Mouse (Mus musculus): ENCODE results near the gene Nek11. TPM values are rescaled to one million over a fixed set of nuclear protein-coding genes. Genes with fewer than 3 reads are reported as not detected.

Gene Nek11
- total RNA-seq, 1 experiment from 2014 or later = not detected

GRCm38 (mm10) chr9:105342994-105343656 is 52.2 kb downstream of the Nek11 start:
- ATAC-seq (replicated peaks in 1 of 2; ENCODE audit: insufficient read depth in 1 of 2, low FRiP score in 2 of 2, low TSS enrichment in 1 of 2, low read depth in 1 of 2, poor library complexity in 2 of 2, severe bottlenecking in 2 of 2) = no peak

- ATAC-seq (replicated peaks in 1 of 2; ENCODE audit: insufficient read depth in 1 of 2, low FRiP score in 2 of 2, low TSS enrichment in 1 of 2, low read depth in 1 of 2, poor library complexity in 2 of 2, severe bottlenecking in 2 of 2) = no peak
Observed at GRCm38 (mm10) chr9:105342565-105342964, 52.8 kb downstream of the Nek11 start.

GRCm38 (mm10) chr9:105332436-105333016 is 62.8 kb downstream of the Nek11 start:
- ATAC-seq (replicated peaks in 1 of 2; ENCODE audit: insufficient read depth in 1 of 2, low FRiP score in 2 of 2, low TSS enrichment in 1 of 2, low read depth in 1 of 2, poor library complexity in 2 of 2, severe bottlenecking in 2 of 2) = no peak

DNA sequence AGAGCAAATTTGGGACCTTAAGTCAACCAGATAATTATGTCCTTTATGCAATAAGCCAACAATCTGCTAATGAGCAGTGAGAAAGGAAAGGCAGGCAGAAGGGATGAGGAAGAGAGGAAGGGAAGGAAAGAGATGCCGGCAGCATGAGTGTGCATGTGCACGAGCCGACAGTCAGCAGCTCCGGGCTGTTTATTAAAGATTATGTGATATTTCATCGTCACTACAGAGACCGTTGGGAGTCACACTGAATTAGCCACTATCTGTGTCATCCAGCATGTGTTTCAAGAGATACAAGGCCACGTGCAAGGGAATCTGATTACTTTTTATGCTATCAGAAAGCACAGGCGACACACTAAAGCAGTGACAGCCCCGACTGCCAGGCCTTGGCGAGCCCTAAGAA is 73.5 kb downstream of the Nek11 start:
- ATAC-seq (replicated peaks in 1 of 2; ENCODE audit: insufficient read depth in 1 of 2, low FRiP score in 2 of 2, low TSS enrichment in 1 of 2, low read depth in 1 of 2, poor library complexity in 2 of 2, severe bottlenecking in 2 of 2) = no peak

DNA sequence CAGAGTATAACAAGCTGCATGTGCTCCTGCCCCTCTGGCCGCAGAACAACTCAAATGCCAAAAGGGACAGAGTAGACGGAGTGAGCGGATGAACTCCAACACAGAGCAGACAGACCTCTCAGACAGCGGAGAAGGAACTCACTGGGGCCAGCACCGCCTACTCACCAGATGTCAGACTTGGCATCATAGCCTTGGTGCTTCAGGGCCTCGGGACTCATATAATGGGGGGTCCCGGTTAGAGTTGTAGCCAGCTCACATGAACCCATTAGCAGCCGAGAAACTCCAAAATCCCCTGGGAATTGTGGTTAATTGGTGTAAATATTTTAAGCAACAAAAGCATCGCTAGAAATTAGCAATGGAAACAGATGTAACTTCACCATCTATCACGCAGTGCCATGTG is 82.1 kb downstream of the Nek11 start:
- ATAC-seq (replicated peaks in 1 of 2; ENCODE audit: insufficient read depth in 1 of 2, low FRiP score in 2 of 2, low TSS enrichment in 1 of 2, low read depth in 1 of 2, poor library complexity in 2 of 2, severe bottlenecking in 2 of 2) = no peak

- no peak for ATAC-seq (replicated peaks in 1 of 2; ENCODE audit: insufficient read depth in 1 of 2, low FRiP score in 2 of 2, low TSS enrichment in 1 of 2, low read depth in 1 of 2, poor library complexity in 2 of 2, severe bottlenecking in 2 of 2)
Observed at GRCm38 (mm10) chr9:105312686-105313085, 82.6 kb downstream of the Nek11 start.

- ATAC-seq (replicated peaks in 1 of 2; ENCODE audit: insufficient read depth in 1 of 2, low FRiP score in 2 of 2, low TSS enrichment in 1 of 2, low read depth in 1 of 2, poor library complexity in 2 of 2, severe bottlenecking in 2 of 2) = no peak
Observed at GRCm38 (mm10) chr9:105309553-105310281, 85.6 kb downstream of the Nek11 start.

DNA sequence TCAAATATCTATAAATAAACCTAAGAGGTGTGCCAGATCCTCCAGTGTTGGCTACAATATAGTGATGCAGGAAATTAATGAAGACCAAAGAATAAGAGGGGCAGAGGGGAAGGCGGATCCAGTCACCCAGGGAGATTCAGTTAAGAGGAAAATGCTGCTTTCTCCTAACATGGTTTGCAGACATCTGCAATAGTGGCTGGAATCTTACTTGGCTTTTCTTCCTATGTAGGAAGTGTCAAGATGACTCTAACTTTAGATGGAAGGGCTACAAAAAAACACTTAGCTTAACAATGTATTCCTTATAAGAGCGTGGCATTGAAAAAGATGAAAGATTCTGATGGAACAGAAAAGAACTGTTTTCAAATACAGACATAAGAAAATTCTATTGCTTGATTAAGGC is 89.3 kb downstream of the Nek11 start:
- no peak for ATAC-seq (replicated peaks in 1 of 2; ENCODE audit: insufficient read depth in 1 of 2, low FRiP score in 2 of 2, low TSS enrichment in 1 of 2, low read depth in 1 of 2, poor library complexity in 2 of 2, severe bottlenecking in 2 of 2)

DNA sequence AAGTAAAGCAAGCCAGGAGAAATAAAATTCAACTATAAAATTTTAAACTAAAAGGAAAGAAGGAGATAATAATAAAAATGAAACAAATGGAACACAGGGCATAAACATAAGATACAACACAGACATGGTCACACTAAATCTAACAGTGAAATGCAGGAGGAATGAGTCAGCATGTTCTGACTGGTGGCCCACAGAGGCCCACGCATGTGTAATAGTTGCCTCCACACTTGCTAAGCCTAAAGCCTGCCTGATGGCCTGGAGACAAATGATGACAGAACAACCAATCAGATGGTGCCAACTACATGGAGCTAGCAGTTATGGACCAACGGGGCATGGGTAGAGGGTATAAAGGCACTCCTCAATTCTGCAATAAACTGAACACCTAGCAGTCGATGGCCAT is 93.1 kb downstream of the Nek11 start:
- ATAC-seq (replicated peaks in 1 of 2; ENCODE audit: insufficient read depth in 1 of 2, low FRiP score in 2 of 2, low TSS enrichment in 1 of 2, low read depth in 1 of 2, poor library complexity in 2 of 2, severe bottlenecking in 2 of 2) = no peak

- ATAC-seq (replicated peaks in 1 of 2; ENCODE audit: insufficient read depth in 1 of 2, low FRiP score in 2 of 2, low TSS enrichment in 1 of 2, low read depth in 1 of 2, poor library complexity in 2 of 2, severe bottlenecking in 2 of 2) = no peak
Observed at GRCm38 (mm10) chr9:105301396-105301795, 93.9 kb downstream of the Nek11 start.

DNA sequence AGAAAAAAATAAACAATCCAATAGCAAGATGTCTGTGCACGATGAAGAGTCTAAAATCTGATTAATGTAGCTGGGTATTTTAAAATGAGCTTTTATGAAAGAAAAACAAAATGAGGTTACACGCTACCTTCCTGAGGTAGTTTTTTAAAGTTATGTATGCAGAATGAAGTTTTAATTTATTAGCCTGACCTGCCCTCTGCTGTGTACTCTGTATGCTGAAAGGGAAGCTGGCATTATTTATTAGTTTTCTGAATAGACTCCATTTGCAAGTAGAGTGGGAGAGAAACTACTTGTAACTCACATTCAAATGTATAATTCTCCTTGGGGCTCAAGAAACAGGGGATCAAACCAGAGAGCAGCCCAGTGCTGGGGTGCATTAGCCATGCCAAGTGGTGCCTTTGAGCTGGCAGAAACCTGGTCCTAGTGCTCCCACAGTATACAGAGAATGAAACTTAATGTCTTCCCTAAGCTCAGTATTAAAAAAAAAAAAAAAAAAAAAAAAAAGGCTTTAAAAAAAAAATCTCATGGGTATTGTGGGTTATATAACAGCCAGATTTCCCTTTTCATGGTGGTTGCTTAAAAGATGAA is 94.5 kb downstream of the Nek11 start:
- no peak for ATAC-seq (replicated peaks in 1 of 2; ENCODE audit: insufficient read depth in 1 of 2, low FRiP score in 2 of 2, low TSS enrichment in 1 of 2, low read depth in 1 of 2, poor library complexity in 2 of 2, severe bottlenecking in 2 of 2)

- ATAC-seq (replicated peaks in 1 of 2; ENCODE audit: insufficient read depth in 1 of 2, low FRiP score in 2 of 2, low TSS enrichment in 1 of 2, low read depth in 1 of 2, poor library complexity in 2 of 2, severe bottlenecking in 2 of 2) = no peak
Observed at GRCm38 (mm10) chr9:105284670-105285069, 110.7 kb downstream of the Nek11 start.

GRCm38 (mm10) chr9:105282725-105283124 is 112.6 kb downstream of the Nek11 start:
- peak; percentile 62 to 69; a peak in 2 of 4 replicates for ATAC-seq (replicated peaks in 1 of 2; ENCODE audit: insufficient read depth in 1 of 2, low FRiP score in 2 of 2, low TSS enrichment in 1 of 2, low read depth in 1 of 2, poor library complexity in 2 of 2, severe bottlenecking in 2 of 2)

- ATAC-seq (replicated peaks in 1 of 2; ENCODE audit: insufficient read depth in 1 of 2, low FRiP score in 2 of 2, low TSS enrichment in 1 of 2, low read depth in 1 of 2, poor library complexity in 2 of 2, severe bottlenecking in 2 of 2) = no peak
Observed at GRCm38 (mm10) chr9:105274925-105275324, 120.4 kb downstream of the Nek11 start.

DNA sequence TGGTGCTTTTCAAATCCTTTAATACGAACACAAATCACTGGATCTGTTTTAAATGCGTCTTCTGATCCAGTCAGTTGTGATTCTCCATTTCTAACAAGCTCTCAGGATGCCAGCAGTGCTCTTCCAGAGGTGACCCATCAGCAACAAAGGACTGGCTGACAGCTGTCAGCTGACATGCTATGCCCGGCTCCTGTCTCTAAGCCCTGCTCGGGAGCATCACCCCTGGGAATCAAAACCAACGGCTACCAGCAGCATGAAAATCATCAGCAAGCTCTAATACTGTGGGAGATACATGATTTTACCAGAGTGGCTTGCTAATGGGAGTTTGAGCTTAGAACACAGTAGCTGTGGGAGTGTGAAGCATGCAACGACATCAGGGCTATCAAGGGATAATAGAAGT is 121.0 kb downstream of the Nek11 start:
- ATAC-seq (replicated peaks in 1 of 2; ENCODE audit: insufficient read depth in 1 of 2, low FRiP score in 2 of 2, low TSS enrichment in 1 of 2, low read depth in 1 of 2, poor library complexity in 2 of 2, severe bottlenecking in 2 of 2) = no peak

DNA sequence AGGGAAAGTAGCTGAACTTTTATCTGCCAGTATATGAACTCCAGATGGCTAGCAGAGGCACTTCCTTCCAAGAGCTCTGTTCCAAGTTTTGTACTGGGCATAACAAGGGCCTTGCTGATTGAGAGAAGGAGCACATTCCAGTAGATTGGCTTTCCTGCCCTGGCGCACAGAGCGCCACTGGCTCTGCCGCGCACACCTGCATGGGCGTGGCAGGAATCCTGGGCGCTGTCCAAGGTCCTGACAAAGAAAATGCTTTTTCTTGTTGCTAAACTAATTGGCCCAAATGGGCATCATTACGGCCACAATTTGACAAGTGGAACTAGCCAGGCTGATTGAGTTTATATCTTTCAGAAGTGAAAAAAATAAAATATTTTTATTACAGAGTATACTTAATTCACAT is 123.1 kb downstream of the Nek11 start:
- ATAC-seq (replicated peaks in 1 of 2; ENCODE audit: insufficient read depth in 1 of 2, low FRiP score in 2 of 2, low TSS enrichment in 1 of 2, low read depth in 1 of 2, poor library complexity in 2 of 2, severe bottlenecking in 2 of 2) = 0 out of 4 replicates have a peak, but pooled peaks of 1 of the 2 experiments have one; percentile 32

DNA sequence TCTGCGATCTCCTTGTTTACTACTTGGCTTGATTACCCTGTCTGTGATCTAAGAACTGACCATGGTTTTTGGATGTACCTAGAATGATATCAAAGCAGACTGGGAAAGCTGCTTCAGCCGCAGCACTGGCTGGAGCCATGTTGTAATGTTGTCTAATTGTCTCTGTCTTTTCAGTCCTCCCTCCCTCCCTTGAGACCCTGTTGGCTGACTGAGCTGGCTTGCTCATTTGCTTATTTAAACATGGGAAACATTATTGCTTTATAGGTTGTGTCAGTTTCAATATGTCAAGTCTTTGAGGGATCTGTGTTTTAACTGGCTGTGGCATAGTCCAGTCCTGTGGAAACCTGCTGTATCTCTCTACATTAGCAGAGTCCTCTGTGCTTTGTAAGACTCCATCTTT is 132.2 kb downstream of the Nek11 start:
- ATAC-seq (replicated peaks in 1 of 2; ENCODE audit: insufficient read depth in 1 of 2, low FRiP score in 2 of 2, low TSS enrichment in 1 of 2, low read depth in 1 of 2, poor library complexity in 2 of 2, severe bottlenecking in 2 of 2) = no peak

- ATAC-seq (replicated peaks in 1 of 2; ENCODE audit: insufficient read depth in 1 of 2, low FRiP score in 2 of 2, low TSS enrichment in 1 of 2, low read depth in 1 of 2, poor library complexity in 2 of 2, severe bottlenecking in 2 of 2) = no peak
Observed at GRCm38 (mm10) chr9:105257668-105258067, 137.7 kb downstream of the Nek11 start.
